Mouse (Mus musculus) c-Kit-positive CD71-positive TER-119-negative erythroid progenitor cells, embryonic 14.5 days (primary cell): Measurements from ENCODE around the gene Gm49358.

ENCODE experiments used
- DNase-seq: peaks from one replicate; pipeline ENCODE4 v3.0.0-alpha.2; 2013; ENCODE audit warnings: low read depth

Gm49358 gene

DNA sequence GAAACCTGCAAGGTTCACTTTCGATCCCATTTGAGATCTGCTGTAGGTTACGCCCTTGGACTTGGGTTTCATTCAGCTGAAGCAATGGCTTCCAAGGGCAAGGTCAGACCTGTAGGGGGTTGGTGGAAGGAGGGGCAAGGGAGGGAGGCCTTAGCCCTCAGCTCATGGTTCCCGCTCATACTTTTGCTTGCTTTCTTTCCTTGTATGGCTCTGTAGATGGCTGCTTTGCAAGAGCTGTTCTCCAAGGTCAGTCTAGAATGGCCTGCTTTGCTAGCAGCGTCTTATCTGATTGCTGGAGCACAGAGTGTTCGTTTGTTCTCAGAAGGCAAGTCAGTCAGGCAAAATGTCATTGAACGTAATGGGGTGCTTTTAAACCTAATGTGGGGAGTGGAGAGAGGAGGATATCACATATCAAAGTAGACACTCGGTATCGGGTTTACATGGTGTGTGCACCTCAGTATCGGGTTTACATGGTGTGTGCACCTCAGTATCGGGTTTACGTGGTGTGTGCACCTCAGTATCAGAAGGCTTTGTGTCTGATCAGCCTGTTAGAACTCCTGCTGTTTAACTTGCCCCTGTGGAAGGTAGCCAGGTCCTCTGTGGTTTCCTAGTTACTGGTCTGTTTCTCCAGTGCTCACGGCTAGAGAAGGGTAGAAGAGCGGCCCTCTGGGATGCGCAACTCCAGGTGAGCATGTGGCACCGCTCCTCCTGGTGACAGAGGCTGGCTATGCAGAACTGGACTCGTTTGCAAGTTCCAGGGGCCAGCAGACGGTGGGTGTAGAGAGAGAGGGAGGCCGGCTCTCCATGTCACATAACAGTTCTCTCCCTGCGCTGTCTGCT is 50.7 kb downstream of the Gm49358 start:
- no peak for DNase-seq

DNA sequence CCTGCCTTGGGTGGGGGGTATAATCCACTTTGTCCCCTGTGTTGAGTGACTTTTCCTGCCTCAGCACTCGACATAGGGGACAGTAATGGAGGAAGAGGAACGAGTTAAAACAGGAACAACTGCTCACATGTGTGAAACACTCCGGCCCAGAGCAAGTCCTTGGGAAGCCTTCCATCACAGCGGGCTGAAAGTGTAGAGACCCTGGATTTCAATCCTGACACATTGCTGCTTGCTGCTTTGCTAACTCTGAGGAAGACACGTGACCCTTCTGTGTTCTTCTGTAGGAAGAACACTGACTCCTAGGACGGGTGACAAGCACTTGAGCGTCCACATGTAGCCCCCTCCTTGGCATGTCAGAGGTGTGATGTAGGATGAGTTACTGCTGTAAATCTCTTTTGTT is 51.4 kb downstream of the Gm49358 start:
- DNase-seq, result no peak

DNA sequence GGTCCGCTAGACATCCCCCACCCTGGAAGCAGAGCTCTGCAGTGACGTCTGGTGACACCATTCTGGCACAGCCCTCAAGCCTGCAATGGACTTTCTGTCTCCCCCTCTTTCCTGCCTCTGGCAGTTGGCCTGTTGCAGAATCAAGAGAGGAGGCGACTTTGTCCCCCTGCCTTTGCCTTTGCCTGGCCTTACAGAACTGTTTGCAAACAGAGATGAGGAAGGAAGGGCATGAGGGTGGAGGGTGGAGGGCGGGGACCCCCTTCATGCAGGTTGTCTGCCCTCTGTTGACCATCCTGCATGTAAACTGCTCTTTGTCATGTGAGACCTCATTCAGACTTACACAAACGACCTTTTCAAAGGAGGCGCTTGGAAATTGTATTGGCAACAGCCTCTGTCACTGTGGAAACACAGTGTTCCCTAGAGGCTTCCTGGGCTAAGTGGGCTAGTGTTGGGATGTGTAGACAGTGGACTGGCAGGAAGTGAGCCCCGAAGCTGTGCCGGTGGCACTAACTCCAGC is 55.9 kb downstream of the Gm49358 start:
- DNase-seq, result no peak

DNA sequence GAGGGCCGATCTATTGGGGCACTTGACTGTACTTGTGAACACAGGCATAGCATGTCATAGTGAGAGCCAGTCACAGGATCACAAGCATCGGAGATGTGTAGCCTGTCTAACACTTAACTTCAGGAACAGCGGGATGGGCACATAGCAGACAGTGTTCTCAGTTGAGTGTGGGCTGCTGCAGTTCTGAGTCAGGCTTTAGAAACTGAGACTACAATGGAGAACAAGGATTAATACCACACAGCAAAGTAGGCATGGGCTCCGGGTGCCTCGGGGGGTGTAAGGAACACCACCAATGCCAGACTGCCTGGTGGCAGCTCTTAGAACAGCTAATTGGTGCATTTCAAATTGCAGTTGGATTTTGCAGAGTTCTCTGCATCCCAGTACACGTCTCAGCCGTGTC is 57.2 kb downstream of the Gm49358 start:
- no peak for DNase-seq

DNA sequence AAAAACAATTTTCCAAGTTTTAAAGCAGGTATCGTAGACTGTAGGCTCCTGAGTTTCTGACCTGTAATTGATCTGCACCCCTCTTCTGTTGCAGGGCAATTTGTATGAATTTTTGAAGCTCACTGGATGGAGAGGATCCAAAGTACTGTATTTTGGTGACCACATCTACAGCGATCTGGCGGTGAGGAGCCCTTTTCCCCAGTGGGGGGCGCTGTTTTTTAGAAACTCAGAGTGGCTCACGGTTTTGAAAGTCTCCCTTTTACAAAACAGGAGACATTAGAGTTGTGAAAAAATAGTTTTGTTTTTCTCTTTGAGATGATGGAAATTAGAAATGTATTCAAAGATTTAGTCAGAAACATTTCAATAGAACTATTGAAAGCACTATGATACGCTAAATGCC is 60.3 kb downstream of the Gm49358 start:
- DNase-seq, result no peak

DNA sequence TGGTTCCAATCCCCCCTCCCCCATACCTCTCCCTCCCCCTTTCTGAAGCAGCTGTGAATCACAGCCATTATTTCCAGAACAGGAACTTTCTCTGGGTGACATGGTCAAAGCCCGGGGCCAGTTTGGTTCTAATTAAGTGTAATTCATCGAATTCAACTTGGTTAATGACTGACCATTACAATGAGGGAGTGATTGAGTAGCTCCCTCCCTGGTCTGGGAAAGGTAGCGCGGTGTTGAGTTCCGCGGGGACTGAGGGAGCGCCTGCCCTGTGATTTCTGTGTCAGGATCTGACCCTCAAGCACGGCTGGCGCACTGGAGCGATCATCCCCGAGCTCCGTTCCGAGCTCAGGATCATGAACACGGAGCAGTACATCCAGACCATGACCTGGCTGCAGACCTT is 61.1 kb downstream of the Gm49358 start:
- DNase-seq, result no peak

DNA sequence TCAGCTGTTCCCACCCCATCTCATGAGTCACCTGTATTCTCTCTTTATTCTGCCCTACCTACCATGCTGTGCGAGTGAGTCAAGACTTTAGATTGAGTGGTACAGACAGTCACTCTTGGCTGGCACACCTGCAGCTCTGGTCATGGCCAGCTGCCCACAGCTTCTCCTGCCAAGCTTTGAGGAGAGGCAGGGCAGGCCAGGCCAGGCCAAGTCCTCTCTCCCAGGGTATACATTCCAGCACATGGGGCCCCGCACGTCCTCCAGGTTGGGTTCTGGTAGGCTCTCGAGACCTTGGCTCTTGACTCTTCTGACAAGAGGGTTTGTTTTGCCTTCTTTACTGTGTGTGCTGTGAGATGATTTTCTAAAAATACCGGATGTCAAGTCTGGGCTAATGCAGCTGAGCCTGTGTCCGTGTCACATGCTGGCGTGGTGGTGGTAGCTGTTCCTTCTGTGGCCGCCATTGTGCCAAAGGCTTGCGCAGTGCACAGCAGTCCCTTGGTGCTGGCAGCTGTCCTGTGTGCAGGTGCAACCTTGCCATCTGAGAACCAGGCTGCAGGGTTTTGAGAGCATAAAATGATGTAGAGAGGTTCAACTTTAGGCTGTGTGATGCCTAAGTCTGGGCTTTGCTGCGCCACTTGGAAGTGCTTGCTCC is 62.2 kb downstream of the Gm49358 start:
- DNase-seq, result no peak

DNA sequence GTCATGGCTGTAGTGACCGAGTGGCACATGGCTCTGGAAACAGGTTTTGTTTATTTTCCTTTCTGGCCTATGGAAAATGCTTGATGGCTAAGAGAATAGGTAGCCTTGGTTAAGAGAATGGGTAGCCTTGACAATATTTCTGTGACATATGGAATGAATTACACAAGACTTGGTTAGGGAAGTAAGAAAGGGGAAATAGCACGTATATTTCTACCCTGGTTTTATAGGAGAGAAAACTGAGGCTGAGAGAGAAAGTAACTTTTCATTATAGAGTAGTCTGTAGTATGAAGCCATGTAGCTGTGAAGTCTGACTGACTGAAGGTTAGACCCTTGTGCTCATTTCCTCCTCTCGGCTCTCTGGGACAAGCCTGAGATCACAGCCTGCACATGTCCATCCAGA is 63.2 kb downstream of the Gm49358 start:
- no peak for DNase-seq

DNA sequence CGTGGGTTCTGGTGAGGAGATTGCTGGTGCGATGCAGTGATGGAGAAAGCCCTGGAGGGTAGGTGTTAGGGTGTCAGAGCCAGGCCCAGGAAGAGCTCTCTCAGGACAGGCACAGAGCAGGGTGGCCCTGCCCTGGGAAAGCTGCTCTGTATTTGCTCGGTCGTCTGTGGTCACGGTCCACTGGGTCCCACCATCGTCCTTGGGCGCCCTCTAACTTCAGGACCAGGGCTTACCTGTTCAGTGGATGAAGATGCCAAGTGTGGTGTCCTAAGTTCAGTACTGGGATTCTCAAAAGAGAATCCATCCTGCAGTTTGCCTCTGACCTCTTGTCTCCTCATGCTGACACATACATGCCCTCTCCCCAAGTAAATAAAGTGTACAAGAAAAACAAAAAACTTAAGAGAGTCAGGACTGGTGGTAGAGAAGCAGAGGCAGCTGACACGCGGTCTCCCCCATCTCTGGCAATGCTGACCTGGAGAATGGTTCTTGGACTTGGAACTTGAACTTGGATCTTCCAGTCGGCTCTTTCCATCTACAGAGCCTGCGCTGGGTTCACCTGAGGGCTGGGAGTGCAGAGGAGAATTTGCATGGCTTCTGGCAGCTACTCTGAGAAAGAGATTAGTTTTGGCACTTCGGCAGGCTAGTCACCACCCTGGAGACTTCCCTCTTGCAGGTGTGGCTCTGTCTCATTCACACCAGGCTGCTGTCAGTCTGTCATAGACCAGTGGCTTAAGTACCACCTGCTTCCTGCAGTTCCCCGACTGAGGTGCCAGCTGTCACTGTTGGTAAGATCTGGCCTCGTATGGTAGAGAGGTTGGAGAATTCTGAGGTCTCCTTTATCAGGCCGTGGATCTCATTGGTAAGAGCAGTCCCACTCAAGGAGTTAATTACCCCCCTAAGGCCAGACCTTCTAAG is 64.7 kb downstream of the Gm49358 start:
- no peak for DNase-seq

DNA sequence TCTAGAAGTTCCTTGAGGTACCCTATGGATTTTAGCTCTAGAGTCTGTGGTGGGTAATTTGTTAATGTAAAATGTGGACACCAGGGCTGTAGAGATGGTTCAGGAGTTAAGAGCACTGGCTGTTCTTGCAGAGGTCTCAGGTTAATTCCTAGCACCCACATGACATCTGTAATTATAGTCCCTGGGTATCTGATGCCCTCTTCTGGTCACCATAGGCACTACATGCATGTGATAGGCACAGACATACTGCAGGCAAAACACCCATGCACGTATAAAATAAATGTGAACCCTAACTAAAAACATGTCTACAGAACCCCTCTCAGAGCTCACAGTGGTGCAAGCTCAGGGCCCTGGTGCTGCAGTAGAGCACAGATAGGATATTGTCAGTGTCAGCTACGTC is 65.7 kb downstream of the Gm49358 start:
- no peak for DNase-seq

DNA sequence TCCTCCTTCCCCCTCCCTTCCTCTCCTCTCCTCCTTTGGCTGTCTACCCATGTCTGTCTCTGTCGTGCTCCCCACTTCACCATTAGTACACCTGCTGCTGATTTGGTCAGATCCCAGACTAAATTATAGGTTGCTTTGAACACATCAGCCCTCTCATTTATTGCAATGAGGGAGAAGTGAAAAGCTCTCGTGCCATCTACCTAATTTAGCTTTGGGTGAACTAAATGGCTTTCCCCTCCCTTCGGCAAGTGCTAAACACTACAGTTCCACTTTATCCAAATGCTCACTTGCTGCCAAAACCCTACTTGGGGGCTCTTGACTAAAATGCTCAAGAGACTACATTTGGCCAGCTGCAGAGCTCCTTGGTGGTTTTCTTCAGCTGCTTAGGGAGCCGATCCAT is 73.0 kb downstream of the Gm49358 start:
- DNase-seq, result no peak

DNA sequence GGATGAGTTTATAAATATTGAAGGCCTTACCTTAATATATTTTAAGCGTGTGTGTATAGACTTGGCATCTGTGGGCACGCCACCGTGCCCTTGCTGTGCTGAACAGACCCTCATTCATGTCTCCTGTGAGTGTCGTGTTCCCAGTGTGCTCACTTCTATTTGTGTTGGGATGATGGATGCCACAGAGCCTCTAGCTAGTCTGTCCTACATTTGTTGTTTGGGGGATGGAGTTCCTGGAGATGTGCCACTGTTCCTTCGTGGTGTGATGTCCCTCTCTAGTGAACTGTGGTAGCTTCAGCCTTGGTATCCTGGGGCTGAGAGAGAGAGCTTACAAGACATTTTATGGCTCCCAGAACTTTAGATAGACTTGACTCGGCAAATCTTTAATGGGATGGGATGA is 75.1 kb downstream of the Gm49358 start:
- DNase-seq, result no peak

DNA sequence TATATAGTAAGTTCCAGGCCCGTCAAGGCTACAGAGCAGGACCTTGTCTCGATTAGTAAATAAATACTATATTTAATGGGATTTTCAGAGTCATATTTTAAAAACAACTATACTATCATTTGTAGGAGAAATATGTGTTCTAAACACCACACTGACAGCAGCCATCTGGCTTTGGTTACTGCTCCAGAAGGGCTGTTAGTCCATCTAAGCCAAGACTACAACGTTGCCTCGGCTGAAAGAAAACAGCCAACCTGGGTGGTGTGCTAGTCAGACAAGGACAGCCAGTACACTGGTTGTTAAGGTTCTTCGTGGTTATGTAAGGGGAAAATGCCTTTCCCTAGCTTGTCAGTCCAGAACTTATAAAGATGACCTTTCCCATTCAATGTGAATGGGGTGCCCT is 78.9 kb downstream of the Gm49358 start:
- no peak for DNase-seq

DNA sequence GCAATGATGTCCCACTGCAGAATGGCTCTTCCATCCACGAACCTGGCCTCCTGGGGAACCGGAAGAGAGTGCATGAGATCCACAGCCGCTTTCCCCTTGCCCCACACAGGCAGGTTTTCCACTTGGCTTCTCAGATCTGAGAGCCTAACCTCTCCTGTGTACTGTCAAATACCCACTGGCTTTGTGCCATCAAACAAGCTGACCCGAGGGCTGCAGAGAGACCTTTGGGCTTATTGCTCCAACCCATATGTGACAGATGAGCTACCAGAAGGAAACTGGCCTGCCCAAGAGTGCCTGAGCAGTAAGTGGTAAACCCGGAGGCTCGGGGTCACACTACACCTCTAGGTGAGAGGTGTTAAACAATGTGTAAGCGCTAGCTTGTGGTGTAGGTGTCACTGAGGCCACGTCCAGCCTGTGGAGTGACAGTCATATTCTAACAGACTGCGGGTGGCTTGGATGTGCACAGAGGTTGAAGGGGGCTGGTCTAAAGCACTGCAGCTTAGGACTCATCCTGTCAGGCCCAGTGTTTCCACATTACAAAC is 83.2 kb downstream of the Gm49358 start:
- no peak for DNase-seq

DNA sequence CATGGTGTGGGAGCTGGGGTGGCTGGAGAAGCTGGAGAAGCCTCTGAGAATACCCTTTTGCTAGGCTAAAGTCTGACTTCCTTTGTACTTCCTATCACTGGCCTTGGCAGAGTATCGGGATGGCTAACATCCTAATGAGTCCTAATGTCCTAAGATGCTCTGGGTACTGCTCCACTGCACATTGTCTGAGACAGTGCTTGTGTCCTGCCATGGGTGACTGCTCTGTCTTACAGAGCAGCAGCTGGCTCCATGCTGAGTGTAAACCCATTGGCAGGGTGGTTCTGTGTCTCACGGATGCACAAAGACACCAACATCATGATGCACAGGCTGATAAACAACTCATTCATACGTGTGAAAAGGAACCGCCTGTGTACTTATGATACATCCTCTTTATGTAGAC is 85.3 kb downstream of the Gm49358 start:
- DNase-seq, result no peak

DNA sequence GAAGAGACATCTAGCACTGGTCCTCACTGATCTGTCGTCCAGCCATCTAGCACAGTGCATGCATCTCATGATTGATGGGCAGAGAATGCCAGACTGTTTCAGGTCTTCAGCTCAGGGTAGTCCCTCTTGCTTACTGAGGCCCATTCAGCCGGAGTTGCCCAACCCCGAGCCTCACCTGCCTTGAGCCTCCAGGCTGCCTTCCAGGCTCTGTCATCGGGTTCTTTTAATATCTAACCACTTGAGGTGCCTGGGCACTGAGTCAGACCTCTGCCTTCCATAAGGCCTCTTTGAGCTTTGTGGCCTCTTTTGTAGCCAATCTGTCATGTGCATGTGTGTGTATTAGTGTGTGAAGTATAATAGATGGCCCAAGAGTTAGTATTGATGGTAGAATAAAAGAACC is 85.7 kb downstream of the Gm49358 start:
- DNase-seq, result no peak

DNA sequence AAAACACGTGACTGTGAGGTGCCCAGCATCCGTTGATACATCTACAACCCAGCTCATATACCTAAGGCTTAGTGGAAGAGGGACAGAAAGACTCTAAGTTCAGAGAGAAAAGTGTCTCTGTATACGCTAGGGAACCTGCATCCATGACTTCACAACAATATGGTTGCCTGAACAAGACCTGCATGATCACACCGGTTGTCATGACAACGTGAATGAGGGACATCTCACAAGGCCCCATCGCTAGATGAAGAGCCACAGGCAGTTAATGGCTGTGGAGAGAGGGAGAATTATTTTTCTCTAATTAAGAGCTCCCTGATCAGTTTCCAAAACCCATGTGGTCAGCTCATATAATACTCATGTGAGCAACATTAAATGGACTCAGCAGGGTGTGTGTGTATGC is 88.4 kb downstream of the Gm49358 start:
- DNase-seq, result no peak

DNA sequence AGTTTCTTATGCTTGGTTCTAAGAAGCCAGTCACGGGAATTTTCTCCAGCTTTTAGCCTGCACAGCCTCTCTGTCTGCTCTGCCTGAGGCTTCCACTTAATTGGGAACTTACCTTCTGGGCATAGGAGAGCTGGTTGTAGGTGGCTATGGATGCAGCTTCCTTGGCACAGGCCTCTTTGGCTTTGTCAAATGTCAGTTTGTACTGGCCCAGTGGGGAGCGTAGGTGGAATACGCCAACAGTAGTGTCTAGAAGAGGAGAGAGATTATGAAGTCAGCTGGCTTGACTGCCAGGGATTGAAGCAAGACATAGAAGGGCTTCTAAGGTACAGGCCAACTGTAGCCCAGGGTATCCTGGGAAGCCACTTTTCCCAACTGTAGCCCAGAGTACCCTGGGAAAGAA is 89.7 kb downstream of the Gm49358 start:
- DNase-seq, result no peak

DNA sequence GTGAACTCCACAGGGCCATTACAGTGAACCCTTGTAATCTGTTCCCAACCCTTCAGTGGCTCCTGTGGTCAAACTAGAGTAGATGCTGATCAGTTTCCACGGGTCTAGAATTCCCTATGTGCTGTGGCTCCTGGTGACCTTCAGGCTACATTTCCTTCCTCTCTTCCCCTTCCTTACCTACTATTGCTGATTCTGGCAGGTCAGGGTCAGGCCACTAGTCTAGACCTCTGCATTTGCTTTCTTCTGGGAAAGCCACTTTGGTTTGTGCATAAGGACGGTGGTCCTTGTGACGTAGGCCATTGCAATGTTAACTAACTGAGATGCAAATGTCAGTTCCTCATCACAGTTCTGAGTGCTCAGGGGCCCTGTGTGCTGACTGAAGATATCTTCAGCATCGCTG is 96.6 kb downstream of the Gm49358 start:
- DNase-seq, result no peak

DNA sequence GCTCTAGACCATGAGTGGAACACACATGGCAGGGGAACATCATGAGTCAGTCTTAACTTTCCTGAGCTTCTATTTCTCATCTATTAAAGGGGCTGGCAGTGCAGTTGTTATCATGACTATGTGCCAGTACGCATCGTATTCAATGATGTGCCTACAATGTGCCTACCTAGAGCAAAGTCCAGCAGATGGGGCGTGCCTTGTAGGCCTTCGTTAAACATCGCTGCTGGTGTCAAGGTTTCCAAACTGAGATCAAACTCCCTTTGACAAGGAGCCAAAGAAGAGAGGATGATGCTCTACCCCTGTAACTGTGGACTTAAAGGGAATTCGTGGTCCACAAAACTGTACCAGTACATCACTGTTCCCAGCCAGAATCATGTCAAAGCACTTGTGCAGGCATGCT is 98.7 kb downstream of the Gm49358 start:
- no peak for DNase-seq

DNA sequence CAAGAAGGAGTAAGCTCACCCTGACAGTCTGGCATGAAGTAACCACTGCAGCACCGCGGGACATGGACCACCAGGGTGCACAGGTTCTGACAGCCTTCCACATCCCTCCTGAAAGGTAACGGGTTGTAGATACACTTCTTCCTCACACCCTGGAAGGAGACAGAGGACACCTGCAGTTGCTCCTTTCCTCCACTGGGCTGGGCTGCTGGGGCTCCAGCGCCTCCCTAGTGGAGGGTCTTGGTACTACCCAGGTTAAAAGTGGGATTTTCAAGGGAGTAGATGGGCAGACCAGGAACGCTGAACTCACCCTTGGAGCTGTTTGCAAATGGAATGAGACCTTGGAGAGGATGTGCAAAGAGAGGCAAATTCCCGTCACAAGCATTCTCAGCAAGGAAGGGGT is 99.7 kb downstream of the Gm49358 start:
- DNase-seq, result no peak

DNA sequence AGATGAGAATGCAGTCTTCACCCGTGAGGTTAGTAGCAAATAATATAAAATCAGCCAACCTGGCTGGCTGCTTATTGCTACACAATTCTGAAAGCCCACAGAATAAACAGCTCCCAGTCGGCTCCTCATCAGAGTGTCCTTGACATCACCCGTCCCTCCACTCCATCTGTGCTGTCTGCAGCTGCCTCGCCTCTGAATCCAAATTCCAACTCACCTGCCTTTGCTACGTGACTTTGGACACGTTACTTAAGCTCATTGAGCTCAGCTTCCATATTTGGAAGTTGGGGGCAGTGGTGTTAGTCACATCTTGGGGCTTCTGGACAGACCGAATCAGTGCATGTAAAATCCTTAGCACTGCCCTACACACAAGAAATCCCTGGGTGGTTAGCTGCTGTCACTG is 108.3 kb downstream of the Gm49358 start:
- no peak for DNase-seq
